Mouse (Mus musculus): ENCODE results near the gene Gm42742. TPM values are rescaled to one million over a fixed set of nuclear protein-coding genes. Genes with fewer than 3 reads are reported as not detected.

Gm42742 gene
- polyA plus RNA-seq (2014; fragmentation: Nextera tagmentation; extraction: Ambion mirVana) = 65.0 and 68.5 TPM in 2 replicates

- H3K4me1 ChIP-seq (ENCODE audit: control insufficient read depth, insufficient read depth, low read length) = peaks cover 41% of the 10 kb centered on the region
- peak; percentile 74 for DNase-seq (ENCODE audit: low spot score)
- peak within 1 kb of the TSS; percentile 85 for H3K27ac ChIP-seq (ENCODE audit: low read depth, low read length)
- peak within 1 kb of the TSS; percentile 50 for H3K4me3 ChIP-seq (ENCODE audit: low read depth, low read length)
- H3K36me3 ChIP-seq (ENCODE audit: control insufficient read depth, insufficient read depth, low read length) = peaks cover 35% of the 10 kb centered on the region
- H3K9me3 ChIP-seq (replicated peaks; ENCODE audit: control insufficient read depth, low read length) = no peaks in the 10 kb centered on the region
- peak; percentile 27 for ATAC-seq
- H3K4me2 ChIP-seq (ENCODE audit: low read length) = peak within 1 kb of the TSS; percentile 64
- H3K9ac ChIP-seq (ENCODE audit: low read length) = peak within 1 kb of the TSS; percentile 85
- under 1% methylated on average over 37 of the region's 37 CpGs for WGBS
- no peaks in the 10 kb centered on the region for H3K27me3 ChIP-seq (replicated peaks; ENCODE audit: control insufficient read depth, insufficient read depth, low read length)
Measured at GRCm38 (mm10) chr7:127020901-127021562, at the start of gene Gm42742, which contains the start of gene Prrt2. Gene Gm42742, minus strand, starts transcription at chr7:127021097. Gene Prrt2, minus strand, starts transcription at chr7:127021211.

GRCm38 (mm10) chr7:127066317-127066716 is 45.4 kb upstream of the Gm42742 start:
- Histone ChIP-seq H3K9ac (ENCODE audit: low read length) (no peak overlapping the region), H3K36me3 (ENCODE audit: control insufficient read depth, insufficient read depth, low read length) (no peaks in the 10 kb centered on the region), H3K27me3 (replicated peaks; ENCODE audit: control insufficient read depth, insufficient read depth, low read length) (no peaks in the 10 kb centered on the region), H3K4me3 (ENCODE audit: low read depth, low read length) (no peak overlapping the region), H3K4me1 (ENCODE audit: control insufficient read depth, insufficient read depth, low read length) (no peaks in the 10 kb centered on the region), H3K9me3 (replicated peaks; ENCODE audit: control insufficient read depth, low read length) (no peaks in the 10 kb centered on the region), H3K4me2 (ENCODE audit: low read length) (no peak overlapping the region), H3K27ac (ENCODE audit: low read depth, low read length) (no peak overlapping the region)
- no peak for ATAC-seq
- 87% methylated on average over 4 of the region's 4 CpGs for WGBS
- DNase-seq (ENCODE audit: low spot score) = no peak

- Histone ChIP-seq H3K27ac (ENCODE audit: low read depth, low read length) (no peak overlapping the region), H3K27me3 (replicated peaks; ENCODE audit: control insufficient read depth, insufficient read depth, low read length) (no peaks in the 10 kb centered on the region), H3K36me3 (ENCODE audit: control insufficient read depth, insufficient read depth, low read length) (no peaks in the 10 kb centered on the region), H3K4me1 (ENCODE audit: control insufficient read depth, insufficient read depth, low read length) (no peaks in the 10 kb centered on the region), H3K4me3 (ENCODE audit: low read depth, low read length) (no peak overlapping the region), H3K9ac (ENCODE audit: low read length) (no peak overlapping the region), H3K4me2 (ENCODE audit: low read length) (no peak overlapping the region), H3K9me3 (replicated peaks; ENCODE audit: control insufficient read depth, low read length) (no peaks in the 10 kb centered on the region)
- WGBS = 89% methylated on average over 6 of the region's 6 CpGs
- DNase-seq (ENCODE audit: low spot score) (no peak), ATAC-seq (no peak)
Measured at GRCm38 (mm10) chr7:127065538-127065937, 44.6 kb upstream of the Gm42742 start.

- DNase-seq (ENCODE audit: low spot score) (no peak), ATAC-seq (no peak)
- Histone ChIP-seq H3K27ac (ENCODE audit: low read depth, low read length) (no peak overlapping the region), H3K4me2 (ENCODE audit: low read length) (no peak overlapping the region), H3K36me3 (ENCODE audit: control insufficient read depth, insufficient read depth, low read length) (no peaks in the 10 kb centered on the region), H3K4me3 (ENCODE audit: low read depth, low read length) (no peak overlapping the region), H3K27me3 (replicated peaks; ENCODE audit: control insufficient read depth, insufficient read depth, low read length) (no peaks in the 10 kb centered on the region), H3K9me3 (replicated peaks; ENCODE audit: control insufficient read depth, low read length) (no peaks in the 10 kb centered on the region), H3K4me1 (ENCODE audit: control insufficient read depth, insufficient read depth, low read length) (no peaks in the 10 kb centered on the region), H3K9ac (ENCODE audit: low read length) (no peak overlapping the region)
- 66% methylated on average over 5 of the region's 5 CpGs for WGBS
Measured at GRCm38 (mm10) chr7:127055026-127055585, 34.2 kb upstream of the Gm42742 start.

- Histone ChIP-seq H3K4me1 (ENCODE audit: control insufficient read depth, insufficient read depth, low read length) (peaks cover 6% of the 10 kb centered on the region; the same call in 1 of the 2 replicates), H3K4me3 (ENCODE audit: low read depth, low read length) (peak within 1 kb of the TSS; percentile 75), H3K27me3 (replicated peaks; ENCODE audit: control insufficient read depth, insufficient read depth, low read length) (no peaks in the 10 kb centered on the region), H3K9ac (ENCODE audit: low read length) (peak within 1 kb of the TSS; percentile 84), H3K4me2 (ENCODE audit: low read length) (peak within 1 kb of the TSS; percentile 77), H3K9me3 (replicated peaks; ENCODE audit: control insufficient read depth, low read length) (no peaks in the 10 kb centered on the region), H3K36me3 (ENCODE audit: control insufficient read depth, insufficient read depth, low read length) (0 out of 2 replicates have a peak, but pooled peaks cover 14% of the 10 kb centered on the region), H3K27ac (ENCODE audit: low read depth, low read length) (0 out of 2 replicates have a peak within 1 kb of the TSS, but pooled peaks have one; percentile 5)
- peak; percentile 95 for DNase-seq (ENCODE audit: low spot score)
- under 1% methylated on average over 52 of the region's 53 CpGs for WGBS
- ATAC-seq = peak; percentile 94
Measured at GRCm38 (mm10) chr7:127041851-127042672, 21.2 kb upstream of the Gm42742 start, which contains the start of gene Kif22. Gene Kif22, minus strand, starts transcription at chr7:127042471.

GRCm38 (mm10) chr7:127031244-127031643 is 10.3 kb upstream of the Gm42742 start:
- WGBS = 89% methylated on average over 1 of the region's 1 CpGs
- H3K27me3 ChIP-seq (replicated peaks; ENCODE audit: control insufficient read depth, insufficient read depth, low read length) = no peaks in the 10 kb centered on the region
- H3K36me3 ChIP-seq (ENCODE audit: control insufficient read depth, insufficient read depth, low read length) = peaks cover 65% of the 10 kb centered on the region
- H3K4me2 ChIP-seq (ENCODE audit: low read length) = no peak overlapping the region
- ATAC-seq (no peak), DNase-seq (ENCODE audit: low spot score) (no peak)
- peaks cover 6% of the 10 kb centered on the region for H3K4me1 ChIP-seq (ENCODE audit: control insufficient read depth, insufficient read depth, low read length)
- H3K9ac ChIP-seq (ENCODE audit: low read length) = no peak overlapping the region
- no peak overlapping the region for H3K27ac ChIP-seq (ENCODE audit: low read depth, low read length)
- no peaks in the 10 kb centered on the region for H3K9me3 ChIP-seq (replicated peaks; ENCODE audit: control insufficient read depth, low read length)
- no peak overlapping the region for H3K4me3 ChIP-seq (ENCODE audit: low read depth, low read length)

- WGBS = 97% methylated on average over 1 of the region's 1 CpGs
- H3K9me3 ChIP-seq (replicated peaks; ENCODE audit: control insufficient read depth, low read length) = no peaks in the 10 kb centered on the region
- peaks cover 59% of the 10 kb centered on the region for H3K36me3 ChIP-seq (ENCODE audit: control insufficient read depth, insufficient read depth, low read length)
- H3K9ac ChIP-seq (ENCODE audit: low read length) = no peak overlapping the region
- H3K27ac ChIP-seq (ENCODE audit: low read depth, low read length) = no peak overlapping the region
- peaks cover 6% of the 10 kb centered on the region for H3K4me1 ChIP-seq (ENCODE audit: control insufficient read depth, insufficient read depth, low read length)
- H3K27me3 ChIP-seq (replicated peaks; ENCODE audit: control insufficient read depth, insufficient read depth, low read length) = no peaks in the 10 kb centered on the region
- ATAC-seq (no peak), DNase-seq (ENCODE audit: low spot score) (no peak)
- no peak overlapping the region for H3K4me2 ChIP-seq (ENCODE audit: low read length)
- H3K4me3 ChIP-seq (ENCODE audit: low read depth, low read length) = no peak overlapping the region
Measured at GRCm38 (mm10) chr7:127030172-127030571, 9.3 kb upstream of the Gm42742 start.

- Histone ChIP-seq H3K27ac (ENCODE audit: low read depth, low read length) (peak overlapping the region; percentile 99), H3K9ac (ENCODE audit: low read length) (peak overlapping the region; percentile 50), H3K27me3 (replicated peaks; ENCODE audit: control insufficient read depth, insufficient read depth, low read length) (no peaks in the 10 kb centered on the region), H3K36me3 (ENCODE audit: control insufficient read depth, insufficient read depth, low read length) (peaks cover 56% of the 10 kb centered on the region), H3K4me1 (ENCODE audit: control insufficient read depth, insufficient read depth, low read length) (peaks cover 25% of the 10 kb centered on the region), H3K4me2 (ENCODE audit: low read length) (peak overlapping the region; percentile 55), H3K9me3 (replicated peaks; ENCODE audit: control insufficient read depth, low read length) (no peaks in the 10 kb centered on the region), H3K4me3 (ENCODE audit: low read depth, low read length) (peak overlapping the region; percentile 97)
- ATAC-seq = no peak
- DNase-seq (ENCODE audit: low spot score) = no peak
- WGBS = 60% methylated on average over 8 of the region's 8 CpGs
Measured at GRCm38 (mm10) chr7:127027885-127028284, 7.0 kb upstream of the Gm42742 start.

Data from forebrain, embryonic 14.5 days (tissue).